Mouse (Mus musculus) midbrain, embryonic 16.5 days (tissue): ENCODE measurements at regions not wholly inside any gene's neighbourhood (a gene's known extent, or its start where the extent isn't known, plus 50 kb on each side); places are given as distances from the start of the nearest gene placed in this dataset.

ENCODE experiments used
- ATAC-seq: fragments of 200-750 bp; cut with Nextera tagmentation; 2 replicates; pipeline ENCODE4 v1.8.0; 2017; ENCODE audit warnings: moderate TSS enrichment
- H3K27ac ChIP-seq: fragments of 300-500 bp; sonication (generic); 2 replicates; pipeline ENCODE4 v1.5.1; 2014; ENCODE audit warnings: mild to moderate bottlenecking, low read length, mixed read lengths
- H3K27me3 ChIP-seq: fragments of 300-500 bp; sonication (generic); 2 replicates; pipeline ENCODE4 v1.6.1; 2014; ENCODE audit warnings: low read depth, low read length, mixed read lengths; ENCODE audit not compliant: control insufficient read depth, insufficient read depth
- H3K36me3 ChIP-seq: fragments of 300-500 bp; sonication (generic); 2 replicates; pipeline ENCODE4 v1.6.1; 2014; ENCODE audit warnings: mild to moderate bottlenecking, low read length, moderate library complexity, mixed read lengths; ENCODE audit not compliant: control insufficient read depth, insufficient read depth
- H3K4me1 ChIP-seq: fragments of 300-500 bp; sonication (generic); 2 replicates; pipeline ENCODE4 v1.6.1; 2014; ENCODE audit warnings: mild to moderate bottlenecking, low read length, mixed read lengths; ENCODE audit not compliant: control insufficient read depth, insufficient read depth
- H3K4me2 ChIP-seq: fragments of 300-500 bp; sonication (generic); 2 replicates; pipeline ENCODE4 v1.6.1; 2014; ENCODE audit warnings: mild to moderate bottlenecking, low read length, mixed read lengths
- H3K4me3 ChIP-seq: fragments of 300-500 bp; sonication (generic); 2 replicates; pipeline ENCODE4 v1.5.1; 2014; ENCODE audit warnings: low read depth, mild to moderate bottlenecking, low read length, moderate library complexity, mixed read lengths
- H3K9ac ChIP-seq: fragments of 300-500 bp; sonication (generic); 2 replicates; pipeline ENCODE4 v1.6.1; 2014; ENCODE audit warnings: low read depth, low read length, mixed read lengths
- H3K9me3 ChIP-seq: fragments of 300-500 bp; sonication (generic); replicated peaks from 2 replicates; pipeline ENCODE4 v1.6.1; 2014; ENCODE audit warnings: mild to moderate bottlenecking, low read length, mixed read lengths; ENCODE audit not compliant: control insufficient read depth, poor library complexity, severe bottlenecking
- WGBS: fragments of 180-500 bp; shearing (Covaris S2); extraction: QIAGEN DNeasy Blood & Tissue Kit; methylation state at CpG from one replicate; pipeline ENCODE4 v1.1.7; 2014; 5-methylcytosine and 5-hydroxymethylcytosine counted together

GRCm38 (mm10) chr12:14930702-14931101 is 778.8 kb upstream of the Fam84a start:
- Histone ChIP-seq H3K9me3 (no peaks in the 10 kb centered on the region), H3K27me3 (no peaks in the 10 kb centered on the region), H3K9ac (no peak overlapping the region), H3K4me1 (peaks cover 2% of the 10 kb centered on the region; the same call in 1 of the 2 replicates), H3K4me2 (no peak overlapping the region), H3K27ac (no peak overlapping the region), H3K36me3 (no peaks in the 10 kb centered on the region), H3K4me3 (no peak overlapping the region)
- no peak for ATAC-seq
- 90% methylated on average over 2 of the region's 2 CpGs for WGBS

GRCm38 (mm10) chr12:14927580-14927979 is 775.7 kb upstream of the Fam84a start:
- Histone ChIP-seq H3K9ac (no peak overlapping the region), H3K9me3 (no peaks in the 10 kb centered on the region), H3K4me2 (no peak overlapping the region), H3K27me3 (no peaks in the 10 kb centered on the region), H3K4me1 (peaks cover 2% of the 10 kb centered on the region; the same call in 1 of the 2 replicates), H3K36me3 (no peaks in the 10 kb centered on the region), H3K4me3 (no peak overlapping the region), H3K27ac (no peak overlapping the region)
- no peak for ATAC-seq
- 24% methylated on average over 1 of the region's 1 CpGs for WGBS

- no peaks in the 10 kb centered on the region for H3K27me3 ChIP-seq
- no peak for ATAC-seq
- no peak overlapping the region for H3K9ac ChIP-seq
- H3K36me3 ChIP-seq, result no peaks in the 10 kb centered on the region
- H3K4me1 ChIP-seq, result peaks cover 2% of the 10 kb centered on the region; the same call in 1 of the 2 replicates
- no peak overlapping the region for H3K4me2 ChIP-seq
- no peaks in the 10 kb centered on the region for H3K9me3 ChIP-seq
- H3K4me3 ChIP-seq, result no peak overlapping the region
- H3K27ac ChIP-seq, result no peak overlapping the region
These were observed 771.9 kb upstream of the Fam84a start for GRCm38 (mm10) chr12:14923768-14924167.

GRCm38 (mm10) chr12:14911931-14912330 is 760.1 kb upstream of the Fam84a start:
- no peaks in the 10 kb centered on the region for H3K36me3 ChIP-seq
- no peak for ATAC-seq
- no peak overlapping the region for H3K27ac ChIP-seq
- H3K9ac ChIP-seq, result no peak overlapping the region
- H3K4me1 ChIP-seq, result no peaks in the 10 kb centered on the region
- no peaks in the 10 kb centered on the region for H3K9me3 ChIP-seq
- H3K4me2 ChIP-seq, result no peak overlapping the region
- 80% methylated on average over 4 of the region's 4 CpGs for WGBS
- no peaks in the 10 kb centered on the region for H3K27me3 ChIP-seq
- H3K4me3 ChIP-seq, result no peak overlapping the region

GRCm38 (mm10) chr12:14883136-14883535 is 731.3 kb upstream of the Fam84a start:
- H3K4me1 ChIP-seq, result no peaks in the 10 kb centered on the region
- no peak overlapping the region for H3K27ac ChIP-seq
- no peak for ATAC-seq
- WGBS, result 87% methylated on average over 4 of the region's 4 CpGs
- H3K4me3 ChIP-seq, result no peak overlapping the region
- H3K27me3 ChIP-seq, result no peaks in the 10 kb centered on the region
- no peak overlapping the region for H3K4me2 ChIP-seq
- H3K9ac ChIP-seq, result no peak overlapping the region
- no peaks in the 10 kb centered on the region for H3K36me3 ChIP-seq
- H3K9me3 ChIP-seq, result no peaks in the 10 kb centered on the region

- H3K9ac ChIP-seq, result no peak overlapping the region
- no peaks in the 10 kb centered on the region for H3K36me3 ChIP-seq
- no peak overlapping the region for H3K27ac ChIP-seq
- H3K9me3 ChIP-seq, result no peaks in the 10 kb centered on the region
- no peak overlapping the region for H3K4me2 ChIP-seq
- H3K27me3 ChIP-seq, result no peaks in the 10 kb centered on the region
- no peak for ATAC-seq
- peaks cover 2% of the 10 kb centered on the region; the same call in 1 of the 2 replicates for H3K4me1 ChIP-seq
- no peak overlapping the region for H3K4me3 ChIP-seq
These were observed 728.6 kb upstream of the Fam84a start for GRCm38 (mm10) chr12:14880458-14880857.

GRCm38 (mm10) chr12:14875290-14875689 is 723.4 kb upstream of the Fam84a start:
- Histone ChIP-seq H3K4me3 (no peak overlapping the region), H3K36me3 (no peaks in the 10 kb centered on the region), H3K9me3 (no peaks in the 10 kb centered on the region), H3K4me1 (peaks cover 2% of the 10 kb centered on the region; the same call in 1 of the 2 replicates), H3K9ac (no peak overlapping the region), H3K27me3 (no peaks in the 10 kb centered on the region), H3K27ac (no peak overlapping the region), H3K4me2 (no peak overlapping the region)
- 17% methylated on average over 3 of the region's 3 CpGs for WGBS
- no peak for ATAC-seq

GRCm38 (mm10) chr12:14871336-14871910 is 719.6 kb upstream of the Fam84a start:
- H3K4me3 ChIP-seq, result no peak overlapping the region
- H3K36me3 ChIP-seq, result no peaks in the 10 kb centered on the region
- H3K27ac ChIP-seq, result no peak overlapping the region
- no peaks in the 10 kb centered on the region for H3K27me3 ChIP-seq
- H3K4me1 ChIP-seq, result peaks cover 2% of the 10 kb centered on the region; the same call in 1 of the 2 replicates
- 70% methylated on average over 3 of the region's 3 CpGs for WGBS
- ATAC-seq, result peak; percentile 58; the same call in 1 of the 2 replicates
- no peak overlapping the region for H3K4me2 ChIP-seq
- H3K9me3 ChIP-seq, result no peaks in the 10 kb centered on the region
- H3K9ac ChIP-seq, result no peak overlapping the region

- Histone ChIP-seq H3K4me2 (no peak overlapping the region), H3K27ac (no peak overlapping the region), H3K4me3 (no peak overlapping the region), H3K36me3 (no peaks in the 10 kb centered on the region), H3K9ac (no peak overlapping the region), H3K9me3 (no peaks in the 10 kb centered on the region), H3K27me3 (no peaks in the 10 kb centered on the region), H3K4me1 (no peaks in the 10 kb centered on the region)
- no peak for ATAC-seq
- 34% methylated on average over 1 of the region's 1 CpGs for WGBS
These were observed 708.1 kb upstream of the Fam84a start for GRCm38 (mm10) chr12:14859809-14860570.
